Mouse (Mus musculus): ENCODE measurements at regions not wholly inside any gene's neighbourhood (a gene's known extent, or its start where the extent isn't known, plus 50 kb on each side); places are given as distances from the start of the nearest gene placed in this dataset.

- no peaks in the 10 kb centered on the region for H3K4me1 ChIP-seq (replicated peaks; ENCODE audit: control insufficient read depth in 2 of 2, insufficient read depth in 2 of 2, low read length in 1 of 2)
- no peaks in the 10 kb centered on the region for H3K27me3 ChIP-seq (ENCODE audit: control insufficient read depth, insufficient read depth, low read length)
- H3K4me3 ChIP-seq (ENCODE audit: insufficient read depth in 1 of 2, low read depth in 2 of 2, low read length in 2 of 2): no peak overlapping the region
- no peaks in the 10 kb centered on the region for H3K36me3 ChIP-seq (replicated peaks; ENCODE audit: control insufficient read depth, insufficient read depth, low read depth)
- ATAC-seq (ENCODE audit: insufficient read depth): no peak
- no peak for TF ChIP-seq CTCF (IDR thresholded peaks at IDR 0.05; ENCODE audit: low read depth)
- TF ChIP-seq EP300 (IDR thresholded peaks at IDR 0.05; ENCODE audit: low read depth): no peak
- DNase-seq (ENCODE audit: low read depth in 3 of 3, low spot score in 3 of 3): no peak
- H3K9ac ChIP-seq (replicated peaks): no peak overlapping the region
- no peak overlapping the region for H3K27ac ChIP-seq
- H3K9me3 ChIP-seq (ENCODE audit: control insufficient read depth, low read length): no peaks in the 10 kb centered on the region
- H3K4me2 ChIP-seq (ENCODE audit: low read depth): no peak overlapping the region
Observed at GRCm38 (mm10) chr1:23182541-23182940, 80.5 kb upstream of the 4933415F23Rik start.

GRCm38 (mm10) chr1:23178335-23178974, 76.4 kb upstream of the 4933415F23Rik start:
- 0 out of 4 replicates have a peak, but pooled peaks cover 0 to 4% of the 10 kb centered on the region in 2 experiments for H3K4me1 ChIP-seq (replicated peaks; ENCODE audit: control insufficient read depth in 2 of 2, insufficient read depth in 2 of 2, low read length in 1 of 2)
- no peak overlapping the region for H3K9ac ChIP-seq (replicated peaks)
- H3K4me2 ChIP-seq (ENCODE audit: low read depth): no peak overlapping the region
- H3K36me3 ChIP-seq (replicated peaks; ENCODE audit: control insufficient read depth, insufficient read depth, low read depth): no peaks in the 10 kb centered on the region
- 67% methylated on average over 6 of the region's 6 CpGs for WGBS (ENCODE audit: insufficient replicate concordance)
- ATAC-seq (ENCODE audit: insufficient read depth): no peak
- H3K9me3 ChIP-seq (ENCODE audit: control insufficient read depth, low read length): no peaks in the 10 kb centered on the region
- H3K27ac ChIP-seq: no peak overlapping the region
- no peak for DNase-seq (ENCODE audit: low read depth in 3 of 3, low spot score in 3 of 3)
- no peaks in the 10 kb centered on the region for H3K27me3 ChIP-seq (ENCODE audit: control insufficient read depth, insufficient read depth, low read length)
- TF ChIP-seq CTCF (IDR thresholded peaks at IDR 0.05; ENCODE audit: low read depth) (no peak), EP300 (IDR thresholded peaks at IDR 0.05; ENCODE audit: low read depth) (no peak)
- no peak overlapping the region for H3K4me3 ChIP-seq (ENCODE audit: insufficient read depth in 1 of 2, low read depth in 2 of 2, low read length in 2 of 2)

- WGBS (ENCODE audit: insufficient replicate concordance): 72% methylated on average over 11 of the region's 11 CpGs
- H3K4me3 ChIP-seq (ENCODE audit: insufficient read depth in 1 of 2, low read depth in 2 of 2, low read length in 2 of 2): no peak overlapping the region
Observed at GRCm38 (mm10) chr1:23174022-23174421, 72.0 kb upstream of the 4933415F23Rik start.

GRCm38 (mm10) chr1:23173054-23173802, 71.2 kb upstream of the 4933415F23Rik start:
- no peak for ATAC-seq (ENCODE audit: insufficient read depth)
- 40% methylated on average over 7 of the region's 7 CpGs for WGBS (ENCODE audit: insufficient replicate concordance)
- no peak overlapping the region for H3K27ac ChIP-seq

More at GRCm38 (mm10) chr1:23174022-23174421, 72.0 kb upstream of the 4933415F23Rik start:
- no peak overlapping the region for H3K27ac ChIP-seq
- no peaks in the 10 kb centered on the region for H3K9me3 ChIP-seq (ENCODE audit: control insufficient read depth, low read length)
- TF ChIP-seq CTCF (IDR thresholded peaks at IDR 0.05; ENCODE audit: low read depth) (no peak), EP300 (IDR thresholded peaks at IDR 0.05; ENCODE audit: low read depth) (no peak)
- no peak overlapping the region for H3K4me2 ChIP-seq (ENCODE audit: low read depth)
- DNase-seq (ENCODE audit: low read depth in 3 of 3, low spot score in 3 of 3) (no peak), ATAC-seq (ENCODE audit: insufficient read depth) (no peak)
- no peak overlapping the region for H3K9ac ChIP-seq (replicated peaks)
- H3K27me3 ChIP-seq (ENCODE audit: control insufficient read depth, insufficient read depth, low read length): no peaks in the 10 kb centered on the region
- no peaks in the 10 kb centered on the region for H3K36me3 ChIP-seq (replicated peaks; ENCODE audit: control insufficient read depth, insufficient read depth, low read depth)
- H3K4me1 ChIP-seq (replicated peaks; ENCODE audit: control insufficient read depth in 2 of 2, insufficient read depth in 2 of 2, low read length in 1 of 2): 0 out of 4 replicates have a peak, but pooled peaks cover 0 to 4% of the 10 kb centered on the region in 2 experiments

GRCm38 (mm10) chr1:23171336-23171735, 69.3 kb upstream of the 4933415F23Rik start:
- TF ChIP-seq EP300 (IDR thresholded peaks at IDR 0.05; ENCODE audit: low read depth) (no peak), CTCF (IDR thresholded peaks at IDR 0.05; ENCODE audit: low read depth) (no peak)
- DNase-seq (ENCODE audit: low read depth in 3 of 3, low spot score in 3 of 3): no peak
- no peak overlapping the region for H3K4me3 ChIP-seq (ENCODE audit: insufficient read depth in 1 of 2, low read depth in 2 of 2, low read length in 2 of 2)
- H3K4me1 ChIP-seq (replicated peaks; ENCODE audit: control insufficient read depth in 2 of 2, insufficient read depth in 2 of 2, low read length in 1 of 2): 0 out of 4 replicates have a peak, but pooled peaks cover 0 to 4% of the 10 kb centered on the region in 2 experiments
- no peaks in the 10 kb centered on the region for H3K27me3 ChIP-seq (ENCODE audit: control insufficient read depth, insufficient read depth, low read length)
- no peaks in the 10 kb centered on the region for H3K36me3 ChIP-seq (replicated peaks; ENCODE audit: control insufficient read depth, insufficient read depth, low read depth)
- WGBS (ENCODE audit: insufficient replicate concordance): 68% methylated on average over 2 of the region's 2 CpGs
- ATAC-seq (ENCODE audit: insufficient read depth): no peak
- H3K9me3 ChIP-seq (ENCODE audit: control insufficient read depth, low read length): no peaks in the 10 kb centered on the region
- H3K4me2 ChIP-seq (ENCODE audit: low read depth): no peak overlapping the region
- no peak overlapping the region for H3K27ac ChIP-seq
- no peak overlapping the region for H3K9ac ChIP-seq (replicated peaks)

More at GRCm38 (mm10) chr1:23173054-23173802, 71.2 kb upstream of the 4933415F23Rik start:
- H3K9ac ChIP-seq (replicated peaks): no peak overlapping the region
- no peak overlapping the region for H3K4me2 ChIP-seq (ENCODE audit: low read depth)
- no peak for TF ChIP-seq CTCF (IDR thresholded peaks at IDR 0.05; ENCODE audit: low read depth)
- TF ChIP-seq EP300 (IDR thresholded peaks at IDR 0.05; ENCODE audit: low read depth): no peak
- H3K9me3 ChIP-seq (ENCODE audit: control insufficient read depth, low read length): no peaks in the 10 kb centered on the region
- H3K4me3 ChIP-seq (ENCODE audit: insufficient read depth in 1 of 2, low read depth in 2 of 2, low read length in 2 of 2): no peak overlapping the region
- no peaks in the 10 kb centered on the region for H3K36me3 ChIP-seq (replicated peaks; ENCODE audit: control insufficient read depth, insufficient read depth, low read depth)
- H3K27me3 ChIP-seq (ENCODE audit: control insufficient read depth, insufficient read depth, low read length): no peaks in the 10 kb centered on the region
- DNase-seq (ENCODE audit: low read depth in 3 of 3, low spot score in 3 of 3): no peak
- H3K4me1 ChIP-seq (replicated peaks; ENCODE audit: control insufficient read depth in 2 of 2, insufficient read depth in 2 of 2, low read length in 1 of 2): 0 out of 4 replicates have a peak, but pooled peaks cover 0 to 4% of the 10 kb centered on the region in 2 experiments
